Mouse (Mus musculus) brain, embryonic 18.5 days (tissue): Measurements from ENCODE around the gene Smo.
"Not testable (repeated sequence)": the region's sequence is repeated elsewhere in the genome, so short reads cannot be mapped to it uniquely, and the experiment has no call there.

Experiments used
- DNase-seq: peaks from one replicate; pipeline ENCODE4 v3.0.0-alpha.2; 2012; ENCODE audit warnings: low read depth, low spot score

Gene Smo

DNA sequence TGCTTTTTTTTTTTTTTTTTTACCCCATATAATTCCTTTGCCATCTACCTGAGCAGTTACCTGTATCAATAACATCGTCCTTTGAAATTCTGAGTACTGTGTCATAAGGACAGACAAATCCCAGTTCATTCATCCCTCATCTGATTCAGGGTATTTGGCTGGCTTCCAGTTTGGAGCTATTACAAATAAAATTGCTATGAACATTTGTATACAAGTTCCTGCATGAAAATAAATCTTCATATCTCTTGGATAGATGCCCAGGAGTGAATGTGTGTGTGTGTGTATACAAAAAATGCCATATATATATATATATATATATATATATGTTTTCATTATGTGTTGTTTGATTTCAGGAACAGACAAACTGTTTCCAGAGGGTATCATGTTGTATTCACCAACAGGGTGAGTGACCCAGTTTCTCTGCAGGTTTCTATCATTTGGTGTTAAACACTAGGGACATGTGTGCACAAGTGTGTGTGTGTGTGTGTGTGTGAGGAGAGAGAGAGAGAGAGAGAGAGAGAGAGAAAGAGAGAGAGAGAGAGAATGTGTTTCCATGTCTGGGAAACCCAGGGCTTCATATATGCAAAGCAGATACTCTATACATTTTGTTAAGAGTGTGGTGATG is 8.6 kb upstream of the Smo start:
- DNase-seq: no peak

DNA sequence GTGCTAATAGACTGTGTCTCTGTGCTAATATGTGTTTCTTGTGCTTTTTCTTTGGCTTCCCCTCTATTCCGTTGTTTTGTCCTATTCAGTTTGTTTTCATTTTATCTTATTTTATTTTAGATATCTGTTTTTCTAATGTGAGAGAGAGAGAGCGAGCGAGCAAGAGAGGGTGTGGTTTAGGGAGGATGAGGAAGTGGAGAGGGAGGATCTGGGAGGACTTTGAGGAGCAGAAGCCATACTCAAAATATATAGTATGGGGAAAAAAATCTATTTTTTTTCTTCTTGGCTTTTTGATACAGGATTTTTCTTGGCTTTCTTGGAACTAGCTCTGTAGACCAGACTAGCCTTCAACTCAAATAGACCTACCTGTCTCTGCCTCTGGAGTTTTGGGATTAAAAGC is 7.3 kb upstream of the Smo start:
- DNase-seq: no peak

DNA sequence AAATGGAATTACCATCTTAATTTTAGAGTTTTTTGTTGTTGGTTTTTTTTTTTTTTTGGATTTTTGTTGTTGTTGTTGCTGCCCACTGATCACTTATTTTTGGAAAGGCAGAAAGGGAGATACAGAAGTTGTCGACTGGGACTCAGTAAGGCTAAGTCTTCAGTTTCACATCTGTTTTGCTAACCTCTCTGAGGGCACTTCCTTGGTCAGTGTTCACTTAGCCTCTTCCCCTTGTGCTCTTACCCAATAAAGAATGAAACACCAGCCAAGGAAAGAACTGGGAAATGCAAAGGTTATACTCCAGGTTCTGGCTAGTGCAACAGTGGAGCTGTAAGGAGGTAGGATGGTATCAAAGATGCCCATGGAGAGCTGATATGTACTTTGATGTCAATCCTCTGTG is 5.8 kb upstream of the Smo start:
- DNase-seq: no peak

DNA sequence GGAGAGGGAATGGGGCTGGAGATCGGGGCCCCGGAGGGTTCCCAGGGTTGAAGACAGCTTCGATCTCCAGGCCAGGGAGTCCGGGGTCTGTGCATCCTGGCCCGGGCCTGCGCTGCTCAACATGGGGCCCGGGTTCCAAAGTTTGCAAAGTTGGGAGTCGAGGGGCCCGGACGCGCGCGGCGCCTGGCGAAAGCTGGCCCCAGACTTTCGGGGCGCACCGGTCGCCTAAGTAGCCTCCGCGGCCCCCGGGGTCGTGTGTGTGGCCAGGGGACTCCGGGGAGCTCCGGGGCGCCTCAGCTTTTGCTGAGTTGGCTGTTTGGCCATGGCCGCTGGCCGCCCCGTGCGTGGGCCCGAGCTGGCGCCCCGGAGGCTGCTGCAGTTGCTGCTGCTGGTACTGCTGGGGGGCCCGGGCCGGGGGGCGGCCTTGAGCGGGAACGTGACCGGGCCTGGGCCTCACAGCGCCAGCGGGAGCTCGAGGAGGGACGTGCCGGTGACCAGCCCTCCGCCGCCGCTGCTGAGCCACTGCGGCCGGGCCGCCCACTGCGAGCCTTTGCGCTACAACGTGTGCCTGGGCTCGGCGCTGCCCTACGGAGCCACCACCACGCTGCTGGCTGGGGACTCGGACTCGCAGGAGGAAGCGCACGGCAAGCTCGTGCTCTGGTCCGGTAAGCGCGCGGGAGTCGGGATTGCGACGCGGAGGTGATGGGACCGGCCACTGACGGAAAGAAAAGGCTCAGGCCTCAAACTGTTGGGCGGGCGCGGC is 567 bp downstream of the Smo start:
- DNase-seq: no peak

DNA sequence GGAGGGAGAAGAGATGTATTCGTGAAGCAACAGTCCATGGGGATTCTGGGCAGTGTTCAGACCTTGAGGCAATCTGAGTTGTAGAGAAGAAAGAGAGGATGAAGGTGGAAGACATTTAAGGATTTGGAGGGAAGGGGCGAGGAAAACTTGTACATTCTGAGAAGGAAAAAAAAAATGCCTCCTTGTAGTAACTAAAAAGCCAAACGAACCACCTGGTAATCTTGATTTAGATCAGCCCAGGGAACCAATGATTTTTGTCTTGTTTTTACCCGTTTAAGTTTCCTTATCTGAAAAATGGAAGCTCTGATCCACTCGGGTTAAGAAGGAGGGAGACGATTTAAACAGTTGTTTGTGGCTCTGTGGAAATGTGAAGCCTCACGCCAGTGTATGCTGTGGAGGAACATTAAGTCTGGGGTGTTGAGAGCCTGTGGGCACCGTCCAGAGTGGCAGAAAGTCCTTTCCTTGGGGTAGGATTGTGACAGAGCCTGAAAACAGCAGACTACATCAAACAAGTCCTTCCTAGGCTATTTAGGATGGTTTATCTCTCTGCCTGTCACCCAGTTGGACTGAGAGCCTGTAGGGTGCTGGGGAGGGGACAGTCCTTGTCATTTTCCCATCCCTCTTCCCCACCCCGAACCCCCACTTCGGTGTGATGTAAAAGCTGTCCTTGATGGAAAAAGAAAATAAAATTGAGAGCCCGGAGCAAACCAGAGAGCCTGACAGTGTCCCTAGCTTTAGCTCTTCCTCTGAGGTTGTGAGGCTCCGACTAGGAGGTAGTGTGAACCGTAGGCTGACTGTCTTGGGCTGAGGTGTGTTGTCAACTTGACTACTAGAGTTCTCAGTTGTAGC is 1.5 kb downstream of the Smo start:
- DNase-seq: no peak

DNA sequence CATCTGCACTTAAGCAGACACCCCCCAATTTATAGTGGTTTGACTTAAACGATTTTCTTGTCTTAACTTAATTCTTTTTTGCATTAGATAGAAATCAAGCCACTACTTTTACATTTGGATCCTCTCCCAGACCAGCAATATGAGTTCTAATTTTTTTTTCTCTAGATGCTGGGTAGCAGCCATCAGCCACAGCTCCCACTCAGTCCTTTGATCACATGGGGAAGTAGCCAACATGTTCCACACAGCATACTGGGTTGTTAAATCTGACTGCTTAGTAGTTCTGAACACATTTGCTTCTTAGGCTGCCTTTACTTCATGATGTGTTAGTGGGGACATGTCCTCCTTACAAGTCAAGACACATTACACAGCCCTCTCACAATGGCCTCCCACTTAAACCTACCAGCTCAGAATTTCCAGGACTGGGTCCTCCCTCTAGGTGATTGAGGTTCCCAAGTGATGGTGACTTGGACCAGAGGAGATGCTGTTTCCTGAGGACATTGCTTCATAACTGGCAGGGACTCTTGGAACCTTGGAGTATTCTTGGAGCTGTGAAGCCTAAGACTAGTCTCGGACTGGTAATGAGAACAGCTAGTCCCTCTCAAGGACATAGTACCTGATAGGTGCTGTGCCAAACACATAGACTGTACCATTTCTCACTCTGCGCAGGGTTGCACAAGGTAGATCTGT is 16.3 kb downstream of the Smo start:
- no peak for DNase-seq

DNA sequence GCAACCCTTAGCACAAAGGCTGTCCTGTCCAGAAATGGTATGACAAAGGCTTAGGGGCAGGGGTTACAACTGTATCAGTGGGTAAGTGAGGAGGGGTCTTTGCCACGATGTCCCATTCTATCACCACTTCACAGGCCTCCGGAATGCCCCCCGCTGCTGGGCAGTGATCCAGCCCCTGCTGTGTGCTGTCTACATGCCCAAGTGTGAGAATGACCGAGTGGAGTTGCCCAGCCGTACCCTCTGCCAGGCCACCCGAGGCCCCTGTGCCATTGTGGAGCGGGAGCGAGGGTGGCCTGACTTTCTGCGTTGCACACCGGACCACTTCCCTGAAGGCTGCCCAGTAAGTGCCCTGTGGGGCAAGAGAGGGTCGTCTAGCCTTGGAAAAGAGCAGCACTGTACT is 18.0 kb downstream of the Smo start:
- DNase-seq: no peak

DNA sequence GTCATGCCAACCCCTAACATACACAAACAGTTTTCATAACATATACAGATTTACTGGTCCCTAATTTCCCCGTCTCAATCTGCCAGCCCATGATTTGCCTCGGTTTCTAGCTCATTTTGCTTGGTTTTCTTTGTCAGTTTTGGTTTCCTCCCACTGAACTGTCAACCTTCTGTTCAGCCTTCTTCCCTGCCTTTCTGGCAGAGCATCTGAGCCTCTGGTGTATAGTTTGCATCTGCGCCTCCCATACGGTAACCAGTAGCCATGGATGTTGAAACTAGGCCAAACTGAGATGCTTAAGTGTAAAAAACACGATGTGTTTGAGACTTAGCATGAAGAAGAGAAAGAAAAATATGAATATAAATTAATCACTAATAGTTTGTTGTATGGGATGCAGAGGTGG is 20.7 kb downstream of the Smo start:
- DNase-seq: no peak

DNA sequence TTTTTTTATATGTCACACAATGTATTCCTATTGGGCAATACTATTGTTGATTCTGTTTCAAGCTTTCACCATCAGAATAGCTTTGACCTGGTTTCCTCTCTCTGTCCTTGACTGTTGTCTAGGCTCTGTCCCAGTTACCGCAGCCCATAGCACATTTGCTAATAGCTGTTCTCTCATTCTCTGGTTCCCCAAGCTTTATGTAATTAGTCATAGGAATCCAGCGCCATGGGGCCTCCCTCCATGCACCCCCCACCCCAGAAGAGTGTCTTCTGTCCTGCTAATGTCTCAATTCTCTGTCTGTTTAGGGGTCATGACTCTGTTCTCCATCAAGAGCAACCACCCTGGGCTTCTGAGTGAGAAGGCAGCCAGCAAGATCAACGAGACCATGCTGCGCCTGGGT is 21.2 kb downstream of the Smo start:
- DNase-seq: no peak

DNA sequence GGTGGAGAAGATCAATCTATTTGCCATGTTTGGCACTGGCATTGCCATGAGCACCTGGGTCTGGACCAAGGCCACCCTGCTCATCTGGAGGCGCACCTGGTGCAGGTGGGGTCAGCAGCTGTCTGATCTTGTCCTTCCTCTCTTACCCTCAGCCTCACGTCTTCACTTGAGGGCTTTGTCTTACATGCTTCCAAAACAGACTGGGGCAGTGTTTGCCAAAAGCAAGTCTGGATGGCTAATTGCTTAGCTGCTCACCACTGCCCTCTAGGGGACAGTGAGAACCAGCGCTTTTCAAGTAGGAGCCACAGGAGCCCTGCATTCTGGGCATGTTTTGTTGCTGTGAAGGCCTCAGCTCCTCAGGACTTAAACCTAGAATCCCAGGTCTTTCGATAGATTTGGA is 23.1 kb downstream of the Smo start:
- no peak for DNase-seq

DNA sequence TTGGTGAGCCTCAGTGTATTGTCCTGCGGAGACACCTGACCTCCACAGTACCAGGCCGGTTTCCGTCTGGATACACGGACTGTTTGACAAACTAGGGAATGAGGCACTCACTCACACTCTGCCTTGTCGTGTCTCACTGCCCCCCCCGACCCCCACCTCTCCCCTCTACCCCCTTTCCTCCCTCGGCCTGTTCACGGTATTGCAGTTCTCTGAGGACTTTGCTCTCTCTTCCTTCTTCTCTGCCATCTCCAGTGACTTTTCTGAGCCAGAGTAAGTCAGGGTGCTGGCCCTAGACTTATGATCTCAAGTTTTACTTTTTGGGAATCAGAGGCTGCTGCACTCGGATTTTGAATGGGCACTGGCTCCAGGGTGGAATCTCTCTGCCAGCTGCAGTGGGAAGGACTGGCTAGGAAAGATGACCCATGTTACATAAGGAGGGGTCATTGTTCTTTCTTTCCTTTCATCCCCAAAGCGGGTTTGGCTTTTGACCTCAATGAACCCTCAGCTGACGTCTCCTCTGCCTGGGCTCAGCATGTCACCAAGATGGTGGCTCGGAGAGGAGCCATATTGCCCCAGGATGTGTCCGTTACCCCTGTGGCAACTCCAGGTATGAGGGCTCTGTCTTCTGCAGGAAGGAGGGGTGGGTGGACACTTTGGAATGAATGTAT is 23.8 kb downstream of the Smo start:
- no peak for DNase-seq

DNA sequence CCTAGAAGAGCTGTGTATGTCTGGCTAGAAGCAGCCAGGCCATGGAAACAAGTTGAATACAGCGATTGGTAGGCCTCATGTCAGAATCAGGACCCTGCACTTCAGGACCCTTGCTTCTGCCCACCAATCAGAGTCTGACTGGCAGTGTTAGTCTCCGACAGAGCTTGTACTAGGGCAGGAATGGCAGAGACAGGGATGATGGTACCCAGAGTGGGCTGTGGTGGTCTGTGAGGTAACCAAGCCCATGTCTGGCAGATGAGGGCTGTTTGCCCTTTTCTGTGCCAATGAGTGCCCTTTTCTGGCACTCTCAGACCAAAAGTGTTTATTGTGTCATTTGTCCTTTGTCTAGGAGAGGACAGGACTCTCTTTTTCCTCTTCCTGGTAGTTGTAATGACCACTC is 25.1 kb downstream of the Smo start:
- not testable (repeated sequence) for DNase-seq

DNA sequence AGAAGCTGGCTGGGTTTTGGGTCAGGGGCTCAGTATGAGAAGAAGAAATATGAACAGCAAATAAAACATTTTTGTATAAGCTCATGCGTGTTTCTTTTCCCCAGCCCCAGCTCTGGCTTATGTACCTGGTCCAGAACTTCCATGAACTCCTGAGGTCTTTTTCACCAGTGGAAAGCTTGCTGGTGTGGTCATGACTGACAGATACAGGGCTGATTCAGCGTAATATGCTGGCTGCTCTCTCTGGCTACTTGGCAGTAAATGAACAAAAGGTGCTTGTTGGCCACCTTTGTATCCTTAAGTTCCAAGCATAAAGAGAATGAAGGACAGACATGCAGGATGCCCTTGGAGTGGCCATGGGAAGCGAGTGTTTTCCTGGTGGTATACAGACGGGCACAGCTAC is 26.0 kb downstream of the Smo start:
- no peak for DNase-seq

DNA sequence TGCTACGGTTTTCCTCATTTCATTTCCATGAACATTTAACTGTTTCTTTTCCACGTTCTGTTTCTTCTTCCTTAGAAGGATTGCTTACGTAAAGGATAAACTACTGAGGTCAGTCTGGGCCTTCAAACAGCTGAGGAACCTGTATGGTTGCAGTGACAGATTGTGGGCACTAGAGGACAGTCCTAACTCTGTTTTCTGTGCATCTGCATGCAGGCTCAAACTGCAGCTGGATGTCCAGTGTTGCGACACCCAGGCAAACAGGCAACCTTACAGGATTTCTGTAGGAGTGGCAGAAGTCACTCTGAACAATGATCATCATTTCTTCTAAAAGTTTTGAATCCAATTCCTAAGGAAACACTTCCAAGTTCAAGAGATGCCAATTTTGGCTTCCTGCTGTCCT is 27.2 kb downstream of the Smo start:
- DNase-seq: no peak

DNA sequence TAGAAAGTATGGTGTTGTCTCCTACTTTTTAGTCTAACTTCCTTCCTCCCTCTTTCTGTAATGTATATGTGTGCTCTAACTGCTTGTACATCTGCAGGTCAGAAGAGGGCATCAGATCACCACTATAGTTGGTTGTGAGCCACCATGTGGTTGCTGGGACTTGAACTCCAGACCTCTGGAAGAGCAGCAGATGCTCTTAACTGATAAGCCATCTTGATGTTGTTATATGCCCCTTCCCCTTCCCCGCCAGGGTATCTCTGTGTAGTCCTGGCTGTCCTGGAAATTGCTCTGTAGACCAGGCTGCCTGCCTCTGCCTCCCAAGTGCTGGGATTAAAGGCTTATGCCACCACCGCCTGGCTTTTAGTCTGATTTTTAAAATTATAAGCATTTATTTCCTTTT is 31.6 kb downstream of the Smo start:
- no peak for DNase-seq

DNA sequence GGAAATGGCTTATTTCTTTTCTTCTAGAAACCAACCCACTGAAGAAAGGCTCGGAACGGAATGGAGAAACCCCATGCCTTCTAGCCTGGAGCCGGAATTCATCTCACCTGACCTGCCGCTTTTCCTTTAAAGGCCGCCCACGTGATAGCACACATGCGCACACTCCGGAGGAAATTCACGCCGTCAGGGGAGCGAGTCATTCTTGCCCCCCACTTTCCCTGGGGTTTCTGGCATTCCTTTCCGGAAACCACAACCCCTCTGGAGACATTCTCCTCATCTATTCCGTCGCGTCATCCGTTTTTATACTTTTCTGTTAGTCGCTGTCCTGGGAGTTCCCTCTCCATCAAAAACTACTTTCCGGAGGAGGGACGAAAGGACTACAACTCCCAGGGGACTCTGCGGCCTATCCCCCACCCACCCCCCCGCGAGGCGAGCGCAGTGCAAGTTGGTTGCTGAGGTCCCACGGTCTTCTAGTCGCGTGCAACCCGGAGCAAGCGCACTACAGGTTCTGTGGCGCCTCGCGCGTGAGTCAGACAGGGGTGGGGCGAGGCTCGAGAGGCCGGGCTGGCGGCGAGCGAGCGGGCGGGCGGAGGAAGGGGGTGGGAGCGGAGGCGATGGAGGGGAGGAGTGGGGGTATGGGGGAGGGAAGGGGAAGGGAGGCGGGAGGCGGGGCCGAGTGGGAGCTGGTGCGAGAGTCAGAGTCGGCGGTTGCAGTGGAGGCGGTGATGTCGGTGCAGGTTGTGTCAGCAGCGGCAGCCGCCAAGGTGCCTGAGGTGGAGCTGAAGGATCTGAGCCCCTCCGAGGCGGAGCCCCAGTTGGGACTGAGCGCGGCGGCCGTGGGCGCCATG is 32.7 kb downstream of the Smo start, which contains the start of gene Ahcyl2:
Ahcyl2 (plus strand) TSS at position 199 of the 848 bp plus-strand sequence.
- peak; percentile 97 for DNase-seq

DNA sequence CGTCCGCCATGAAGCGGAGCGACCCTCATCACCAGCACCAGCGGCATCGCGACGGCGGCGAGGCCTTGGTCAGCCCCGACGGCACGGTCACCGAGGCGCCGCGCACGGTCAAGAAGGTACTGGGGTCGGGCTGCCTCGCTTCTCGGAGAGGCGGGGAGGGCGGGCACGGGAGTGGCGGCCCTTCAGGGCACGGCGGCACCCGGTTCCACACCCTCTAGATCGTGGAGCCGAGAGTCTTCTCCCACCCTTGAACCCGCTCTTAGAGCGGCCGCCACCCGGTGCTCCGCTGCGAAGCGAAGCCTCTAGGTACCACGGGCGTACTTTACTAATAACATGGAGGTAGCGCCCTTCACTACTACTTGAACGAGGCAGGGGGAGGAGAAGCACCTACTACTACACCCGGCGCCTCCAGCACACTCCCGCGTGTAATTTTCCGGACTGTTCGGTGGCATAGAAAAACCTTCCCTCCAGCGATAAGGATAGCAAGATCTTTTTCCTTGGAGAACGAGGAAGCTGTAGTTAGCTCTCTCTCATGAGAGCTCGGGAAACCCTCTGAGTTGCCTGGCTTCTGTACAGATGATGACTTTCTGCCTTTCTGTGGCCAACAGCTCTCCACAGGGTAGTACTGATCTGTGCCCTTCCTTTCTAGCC is 33.6 kb downstream of the Smo start:
- DNase-seq: no peak

DNA sequence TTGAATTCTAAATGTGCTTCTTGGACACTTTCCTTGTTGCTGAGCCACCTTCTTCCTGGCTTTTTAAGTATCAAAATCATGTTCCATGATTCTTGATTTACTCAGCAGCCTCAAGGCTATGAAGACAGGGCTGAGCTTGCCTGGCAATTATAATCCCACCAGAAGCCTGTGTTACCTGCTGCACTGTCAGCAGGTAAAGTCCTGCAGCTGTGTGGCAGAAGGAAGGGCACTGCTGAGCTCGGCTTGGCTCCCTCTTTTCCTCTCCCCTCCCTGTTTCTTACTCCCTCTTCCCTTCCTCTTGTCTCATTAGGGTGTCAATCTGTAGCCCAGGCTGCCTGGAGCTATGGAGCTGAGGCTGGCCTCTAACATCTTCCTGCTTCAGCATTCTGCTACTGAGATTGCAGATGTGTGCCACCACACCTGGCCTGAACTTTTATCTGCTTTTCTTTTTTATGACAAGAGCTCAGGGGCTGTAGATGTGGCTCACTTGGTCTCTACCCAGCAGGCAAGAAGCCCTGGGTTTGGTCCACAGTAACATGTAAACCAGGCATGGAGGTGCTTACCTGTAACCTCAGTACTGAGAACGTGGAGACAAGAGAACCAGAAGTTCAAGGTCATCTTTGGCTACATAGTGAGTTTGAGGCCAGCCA is 35.5 kb downstream of the Smo start:
- DNase-seq: no peak

DNA sequence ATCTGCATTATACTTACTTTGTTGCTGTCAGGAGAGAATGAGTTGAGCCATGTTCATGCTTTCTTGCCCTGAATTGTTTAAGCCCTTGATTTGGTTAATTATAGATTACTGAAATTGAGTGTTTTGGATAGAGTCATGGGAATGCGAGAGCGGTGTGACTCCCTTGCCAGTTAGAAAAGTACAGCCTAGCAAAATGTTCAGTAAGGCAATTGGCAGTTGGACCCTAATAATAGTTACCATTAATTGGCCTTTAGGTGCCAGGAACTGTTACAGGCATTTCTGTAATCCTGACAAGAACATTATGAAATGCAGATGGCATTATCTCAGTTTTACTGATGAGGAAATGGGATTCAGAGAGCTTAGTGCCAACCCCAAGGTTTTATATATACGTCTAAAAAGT is 36.9 kb downstream of the Smo start:
- no peak for DNase-seq

DNA sequence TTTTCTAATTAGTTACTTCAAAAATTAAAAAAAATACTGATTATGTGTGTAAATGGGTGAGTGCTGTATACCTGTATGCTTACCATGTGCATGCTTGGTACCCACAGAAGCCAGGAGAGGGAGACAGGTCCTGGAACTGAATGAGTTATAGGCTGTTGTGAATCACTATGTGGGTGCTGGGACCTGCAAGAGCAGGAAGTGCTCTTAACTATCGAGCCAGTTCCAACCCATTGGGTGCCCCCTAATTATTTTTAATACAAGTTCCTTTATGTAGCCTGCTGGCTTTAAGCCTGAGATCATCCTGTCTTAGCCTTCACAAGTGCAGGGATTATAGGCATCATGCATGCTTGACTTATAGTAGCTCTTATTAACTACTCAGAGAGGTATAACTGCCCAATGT is 38.9 kb downstream of the Smo start:
- no peak for DNase-seq
